Mouse (Mus musculus) CH12.LX (cell line): Measurements from ENCODE around the gene Gm4763.

Experiments
- BHLHE40 ChIP-seq: IDR thresholded peaks from 2 replicates; pipeline ENCODE4 v1.6.1; 2011; ENCODE audit warnings: mild to moderate bottlenecking, low read depth, low read length, improper control_type of control experiment
- CTCF ChIP-seq, 2 experiments: IDR thresholded peaks in 1 of 2; conservative IDR thresholded peaks in 1 of 2; 2 replicates each; pipeline ENCODE4 v1.5.1; 2011 to 2012; ENCODE audit warnings: low read depth in 2 of 2, low read length in 2 of 2, improper control_type of control experiment in 1 of 2, inconsistent platforms in 1 of 2, mild to moderate bottlenecking in 1 of 2, moderate library complexity in 1 of 2
- E2F4 ChIP-seq: IDR thresholded peaks from 2 replicates; pipeline ENCODE4 v1.6.1; 2011; ENCODE audit warnings: low read depth, low read length, improper control_type of control experiment; ENCODE audit not compliant: insufficient replicate concordance
- GABPA ChIP-seq: IDR thresholded peaks from 2 replicates; pipeline ENCODE4 v1.6.1; 2012; ENCODE audit warnings: low read depth, low read length, improper control_type of control experiment, inconsistent platforms; ENCODE audit not compliant: insufficient replicate concordance
- MYC ChIP-seq: IDR thresholded peaks from 2 replicates; pipeline ENCODE4 v1.6.1; 2011; ENCODE audit warnings: low read depth, mild to moderate bottlenecking, improper control_type of control experiment, low read length
- POLR2A ChIP-seq: IDR thresholded peaks from 2 replicates; pipeline ENCODE4 v1.6.1; 2011; ENCODE audit warnings: low read depth, mild to moderate bottlenecking, improper control_type of control experiment, low read length
- POLR2AphosphoS2 ChIP-seq: IDR thresholded peaks from 2 replicates; pipeline ENCODE4 v1.6.1; 2011; ENCODE audit warnings: low read depth, low read length, improper control_type of control experiment
- TCF12 ChIP-seq: IDR thresholded peaks from 2 replicates; pipeline ENCODE4 v1.6.1; 2014; ENCODE audit warnings: low read depth, mild to moderate bottlenecking, inconsistent platforms, low read length, improper control_type of control experiment

DNA sequence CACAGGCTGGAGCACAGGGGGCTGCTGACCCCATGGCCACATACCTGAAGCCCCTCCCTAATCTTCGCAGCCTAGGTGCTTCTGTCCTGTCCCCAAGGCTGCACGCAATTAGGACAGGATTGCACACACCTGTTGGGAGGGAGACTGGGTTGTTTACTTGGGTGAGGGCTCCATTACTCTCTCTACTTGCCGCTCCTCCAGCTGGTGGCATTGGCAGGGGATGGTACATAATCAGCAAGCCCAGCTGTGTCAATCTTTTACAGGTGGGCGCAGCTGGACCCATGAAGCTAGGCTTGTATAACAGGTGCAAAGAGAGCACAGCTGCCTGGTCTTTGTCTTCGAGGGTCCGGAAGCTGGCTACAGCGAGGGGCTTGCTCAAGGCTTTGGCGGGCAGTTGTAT is 35.9 kb upstream of the Gm4763 start:
- TF ChIP-seq GABPA (no peak), BHLHE40 (no peak), MYC (no peak), E2F4 (no peak), POLR2AphosphoS2 (no peak), CTCF (conservative IDR thresholded peaks at IDR 0.05 in 1 of 2, IDR thresholded peaks at IDR 0.05 in 1 of 2; ENCODE audit: low read depth in 2 of 2, low read length in 2 of 2) (no peak), TCF12 (no peak), POLR2A (no peak)
